Mouse (Mus musculus) intestine, embryonic 15.5 days (tissue): Measurements from ENCODE around the gene Tmprss9. TPM values are rescaled to one million over a fixed set of nuclear protein-coding genes. Genes with fewer than 3 reads are reported as not detected.

Experiments used
- ATAC-seq: fragments of 200-750 bp; cut with Nextera tagmentation; 2 replicates; pipeline ENCODE4 v1.8.0; 2017; ENCODE audit warnings: moderate TSS enrichment, moderate library complexity
- H3K27ac ChIP-seq: fragments of 300-500 bp; sonication (generic); 2 replicates; pipeline ENCODE4 v1.5.1; 2015; ENCODE audit warnings: mild to moderate bottlenecking, inconsistent platforms
- H3K27me3 ChIP-seq: fragments of 300-500 bp; sonication (generic); replicated peaks from 2 replicates; pipeline ENCODE4 v1.6.1; 2015; ENCODE audit warnings: inconsistent platforms
- H3K36me3 ChIP-seq: fragments of 300-500 bp; sonication (generic); 2 replicates; pipeline ENCODE4 v1.6.1; 2015; ENCODE audit warnings: inconsistent platforms
- H3K4me1 ChIP-seq: fragments of 300-500 bp; sonication (generic); replicated peaks from 2 replicates; pipeline ENCODE4 v1.6.1; 2015; ENCODE audit warnings: inconsistent platforms
- H3K4me2 ChIP-seq: fragments of 300-500 bp; sonication (generic); replicated peaks from 2 replicates; pipeline ENCODE4 v1.6.1; 2015; ENCODE audit warnings: mild to moderate bottlenecking, inconsistent platforms
- H3K4me3 ChIP-seq: fragments of 300-500 bp; sonication (generic); replicated peaks from 2 replicates; pipeline ENCODE4 v1.5.1; 2015; ENCODE audit warnings: inconsistent platforms
- H3K9ac ChIP-seq: fragments of 300-500 bp; sonication (generic); 2 replicates; pipeline ENCODE4 v1.6.1; 2015; ENCODE audit warnings: inconsistent platforms
- H3K9me3 ChIP-seq: fragments of 300-500 bp; sonication (generic); 2 replicates; pipeline ENCODE4 v1.6.1; 2016; ENCODE audit warnings: inconsistent platforms
- WGBS: fragments of 180-500 bp; shearing (Covaris S2); methylation state at CpG from one replicate; pipeline ENCODE4 v1.1.7; 2015; 5-methylcytosine and 5-hydroxymethylcytosine counted together
- microRNA counts: library from miRNA; unstranded; fragments of <30 nt; microRNA quantifications from one replicate; lab custom pipeline; 2016
- polyA plus RNA-seq: library from polyadenylated mRNA; unstranded; fragments of >200 nt; fragmentation: Nextera tagmentation; extraction: Ambion mirVana; gene quantifications from 2 replicates; pipeline ENCODE4 v1.2.1, GENCODE M21; 2015

The Tmprss9 gene
- polyA plus RNA-seq, 1 experiment from 2014 or later: 0.05 TPM

GRCm38 (mm10) chr10:80946684-80947437 lies 75.2 kb downstream of the Tmprss9 start:
- H3K4me2 ChIP-seq: no peak overlapping the region
- no peaks in the 10 kb centered on the region for H3K27me3 ChIP-seq
- H3K27ac ChIP-seq: peak overlapping the region; percentile 58
- H3K9ac ChIP-seq: no peak overlapping the region
- no peak overlapping the region for H3K4me3 ChIP-seq
- ATAC-seq: peak; percentile 23; the same call in 1 of the 2 replicates
- no peaks in the 10 kb centered on the region for H3K9me3 ChIP-seq
- H3K4me1 ChIP-seq: peaks cover 37% of the 10 kb centered on the region
- H3K36me3 ChIP-seq: no peaks in the 10 kb centered on the region
- 64% methylated on average over 14 of the region's 14 CpGs for WGBS

GRCm38 (mm10) chr10:80947802-80948201 lies 76.2 kb downstream of the Tmprss9 start:
- Histone ChIP-seq H3K4me2 (no peak overlapping the region), H3K9ac (no peak overlapping the region; the same call in 1 of the 2 replicates), H3K36me3 (no peaks in the 10 kb centered on the region), H3K4me3 (no peak overlapping the region), H3K4me1 (peaks cover 35% of the 10 kb centered on the region), H3K9me3 (no peaks in the 10 kb centered on the region), H3K27ac (peak overlapping the region; percentile 58), H3K27me3 (no peaks in the 10 kb centered on the region)
- ATAC-seq: peak; percentile 27; the same call in 1 of the 2 replicates
- WGBS: 22% methylated on average over 2 of the region's 2 CpGs

DNA sequence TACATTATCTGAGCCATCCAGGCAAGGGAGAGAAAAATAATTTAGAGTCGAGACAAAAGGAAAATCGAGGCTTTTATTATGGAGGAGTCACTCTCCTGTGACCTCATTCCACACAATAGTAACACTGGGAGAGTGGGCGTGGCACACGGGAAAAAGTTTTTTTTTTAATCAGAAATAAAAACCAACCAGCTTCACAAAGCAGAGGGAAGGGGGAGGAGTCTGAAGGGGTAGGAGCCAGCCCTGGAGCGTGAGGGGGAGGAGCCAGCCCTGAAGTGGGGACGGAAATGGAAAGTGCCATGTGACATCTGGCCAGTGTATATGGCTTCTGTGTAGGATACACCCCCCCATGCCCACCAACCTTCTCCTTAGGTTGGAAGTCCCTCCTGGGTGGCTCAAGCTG lies 76.9 kb downstream of the Tmprss9 start:
- H3K27me3 ChIP-seq: no peaks in the 10 kb centered on the region
- H3K4me2 ChIP-seq: no peak overlapping the region
- no peaks in the 10 kb centered on the region for H3K9me3 ChIP-seq
- no peak overlapping the region for H3K4me3 ChIP-seq
- H3K9ac ChIP-seq: no peak overlapping the region
- no peaks in the 10 kb centered on the region for H3K36me3 ChIP-seq
- 30% methylated on average over 6 of the region's 6 CpGs for WGBS
- H3K27ac ChIP-seq: peak overlapping the region; percentile 58; the same call in 1 of the 2 replicates
- peak; percentile 67 for ATAC-seq
- peaks cover 28% of the 10 kb centered on the region for H3K4me1 ChIP-seq

- peaks cover 25% of the 10 kb centered on the region for H3K4me1 ChIP-seq
- 79% methylated on average over 3 of the region's 3 CpGs for WGBS
- no peak overlapping the region for H3K9ac ChIP-seq
- no peaks in the 10 kb centered on the region for H3K36me3 ChIP-seq
- peak; percentile 17; the same call in 1 of the 2 replicates for ATAC-seq
- no peak overlapping the region for H3K4me2 ChIP-seq
- no peaks in the 10 kb centered on the region for H3K27me3 ChIP-seq
- H3K9me3 ChIP-seq: no peaks in the 10 kb centered on the region
- no peak overlapping the region for H3K27ac ChIP-seq
- no peak overlapping the region for H3K4me3 ChIP-seq
Measured at GRCm38 (mm10) chr10:80949081-80949480, 77.4 kb downstream of the Tmprss9 start.

MicroRNA genes within 50 kb of the gene (microRNA counts, 519-probe panel; counts per million panel counts)
- microRNA mmu-miR-1982 (lab: Ali Mortazavi, UCI): 97.1 counts per million, percentile 29 among the panel's probes with 10 or more counts

Other genes with a start within 250 kb of the Tmprss9 start
- gene Csnk1g2, start 249.0 kb upstream of the Tmprss9 start, polyA plus RNA-seq: 134 and 152 TPM in 2 replicates
- gene Btbd2, start 214.8 kb upstream of the Tmprss9 start, polyA plus RNA-seq: 54.9 and 62.4 TPM in 2 replicates
- gene Mknk2, start 193.7 kb upstream of the Tmprss9 start, polyA plus RNA-seq: 68.8 and 73.0 TPM in 2 replicates
- 40.4 and 43.0 TPM in 2 replicates for gene Mob3a, start 169.9 kb upstream of the Tmprss9 start, polyA plus RNA-seq
- gene Izumo4, start 169.7 kb upstream of the Tmprss9 start, polyA plus RNA-seq: 22.3 and 26.5 TPM in 2 replicates
- 70.5 and 71.4 TPM in 2 replicates for gene Ap3d1, start 129.6 kb upstream of the Tmprss9 start, polyA plus RNA-seq
- gene Dot1l, start 116.6 kb upstream of the Tmprss9 start, polyA plus RNA-seq: 12.0 and 14.2 TPM in 2 replicates
- gene Sf3a2, start 73.7 kb upstream of the Tmprss9 start, polyA plus RNA-seq: 63.7 and 69.7 TPM in 2 replicates
- gene Plekhj1, start 73.2 kb upstream of the Tmprss9 start, polyA plus RNA-seq: 132 and 133 TPM in 2 replicates
- not detected in 2 replicates for gene Amh, start 66.6 kb upstream of the Tmprss9 start, polyA plus RNA-seq
- gene Jsrp1, start 58.4 kb upstream of the Tmprss9 start, polyA plus RNA-seq: 0.88 and 1.2 TPM in 2 replicates
- 1,393 and 1,601 TPM in 2 replicates for gene Oaz1, start 45.2 kb upstream of the Tmprss9 start, polyA plus RNA-seq
- 0.05 and 0.09 TPM in 2 replicates for gene Lingo3, start 27.8 kb upstream of the Tmprss9 start, polyA plus RNA-seq
- gene Lsm7, start 16.6 kb upstream of the Tmprss9 start, polyA plus RNA-seq: 270 and 286 TPM in 2 replicates
- gene Sppl2b, start 16.6 kb upstream of the Tmprss9 start, polyA plus RNA-seq: 34.8 and 37.8 TPM in 2 replicates
- 363 and 364 TPM in 2 replicates for gene Timm13, start 29.1 kb downstream of the Tmprss9 start, polyA plus RNA-seq
- gene Lmnb2, start 46.4 kb downstream of the Tmprss9 start, polyA plus RNA-seq: 41.0 and 42.6 TPM in 2 replicates
- gene Gadd45b, start 58.2 kb downstream of the Tmprss9 start, polyA plus RNA-seq: 26.6 and 29.9 TPM in 2 replicates
- gene Gng7, start 143.1 kb downstream of the Tmprss9 start, polyA plus RNA-seq: 4.5 and 4.7 TPM in 2 replicates
- 0.94 and 1.2 TPM in 2 replicates for gene Diras1, start 153.8 kb downstream of the Tmprss9 start, polyA plus RNA-seq
- gene Slc39a3, start 165.6 kb downstream of the Tmprss9 start, polyA plus RNA-seq: 15.0 and 18.2 TPM in 2 replicates
- gene Sgta, start 188.3 kb downstream of the Tmprss9 start, polyA plus RNA-seq: 166 and 183 TPM in 2 replicates
- gene Thop1, start 198.2 kb downstream of the Tmprss9 start, polyA plus RNA-seq: 57.1 and 60.1 TPM in 2 replicates
- 48.2 and 57.8 TPM in 2 replicates for gene Creb3l3, start 227.0 kb downstream of the Tmprss9 start, polyA plus RNA-seq
- gene Map2k2, start 234.1 kb downstream of the Tmprss9 start, polyA plus RNA-seq: 190 and 208 TPM in 2 replicates